Mouse (Mus musculus): Measurements from ENCODE around the gene Gm21970. TPM values are rescaled to one million over a fixed set of nuclear protein-coding genes. Genes with fewer than 3 reads are reported as not detected.

The Gm21970 gene
- total RNA-seq, 2 experiments from 2014 or later, result not detected

GRCm38 (mm10) chr16:91464594-91465504 is 73.3 kb downstream of the Gm21970 start:
- peak; percentile 93 for DNase-seq

DNA sequence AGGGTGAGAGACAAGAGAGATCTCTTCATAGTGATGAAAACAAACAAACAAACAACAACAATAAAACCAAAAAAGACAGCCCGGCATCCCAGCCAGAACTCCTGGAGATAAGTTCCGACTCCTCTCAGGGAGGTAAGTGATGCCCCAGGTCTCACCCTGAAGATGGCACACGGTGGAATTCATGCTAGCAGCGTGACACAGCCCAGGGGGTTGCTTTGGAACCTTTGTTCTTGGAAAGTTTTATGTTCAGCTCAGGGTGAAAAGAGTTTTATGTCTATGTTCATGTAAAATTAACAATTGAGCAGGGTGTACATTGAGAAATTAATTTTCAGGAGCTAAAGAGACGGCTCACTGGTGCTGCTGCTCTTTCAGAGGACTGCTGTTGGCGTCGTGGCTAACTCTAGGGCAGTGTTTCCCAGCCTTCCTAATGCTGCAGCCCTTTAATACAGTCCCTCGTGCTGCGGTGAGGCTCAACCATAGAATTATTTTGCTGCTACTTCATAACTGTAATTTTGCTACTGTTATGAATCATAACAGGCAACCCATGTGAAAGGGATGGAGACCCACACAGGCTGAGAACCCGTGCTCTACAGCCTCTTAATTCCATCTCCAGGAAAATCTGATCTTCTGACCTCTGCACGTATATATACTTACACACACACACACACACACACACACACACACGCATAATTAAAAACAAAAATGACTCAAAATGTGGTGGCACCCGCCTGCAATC is 74.2 kb downstream of the Gm21970 start:
- no peak for DNase-seq

DNA sequence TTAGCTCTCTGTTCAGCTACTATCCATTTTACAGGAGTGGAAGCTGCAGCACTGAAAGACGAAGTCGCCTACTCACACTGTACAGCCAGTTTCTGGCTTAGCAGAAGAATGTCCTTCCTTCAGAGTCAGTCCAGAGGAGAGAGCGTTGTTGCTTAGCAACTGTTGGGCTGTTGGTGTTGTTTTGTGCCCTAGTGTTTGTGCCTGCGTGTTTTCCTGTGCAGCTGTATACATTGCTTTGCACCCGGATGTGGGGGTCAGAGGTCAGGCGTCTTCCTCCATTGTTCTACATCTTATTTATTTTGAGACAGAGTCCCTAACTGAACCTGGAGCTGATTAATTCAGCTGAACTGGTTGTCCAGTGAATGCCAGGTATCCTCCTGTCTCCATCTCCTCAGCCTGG is 75.0 kb downstream of the Gm21970 start:
- peak; percentile 57 for DNase-seq

Other genes starting within 250 kb of the Gm21970 start
- gene Olig2, start 166.3 kb upstream of the Gm21970 start, total RNA-seq (2021), result not detected
- gene Olig1, start 121.9 kb upstream of the Gm21970 start, total RNA-seq (2021), result not detected
- 10 to 100 TPM; 29.9 to 33.8 TPM for gene Ifnar2, start 18.9 kb upstream of the Gm21970 start, total RNA-seq (2021)
- gene Il10rb, start 14.4 kb downstream of the Gm21970 start, total RNA-seq (2021), result 10 to 100 TPM; 66.2 to 67.4 TPM
- 10 to 100 TPM; 50.3 to 56.0 TPM for gene Ifnar1, start 93.5 kb downstream of the Gm21970 start, total RNA-seq (2021)
- 10 to 100 TPM; 87.1 to 89.9 TPM for gene Ifngr2, start 155.4 kb downstream of the Gm21970 start, total RNA-seq (2021)
- 10 to 100 TPM; 38.9 to 40.9 TPM for gene Tmem50b, start 206.1 kb downstream of the Gm21970 start, total RNA-seq (2021)
- gene Dnajc28, start 227.3 kb downstream of the Gm21970 start, total RNA-seq (2021), result 1 to 10 TPM; 4.5 to 5.7 TPM